21 mouse cellular contexts compared by ENCODE assay signal in the genomic region with DNA sequence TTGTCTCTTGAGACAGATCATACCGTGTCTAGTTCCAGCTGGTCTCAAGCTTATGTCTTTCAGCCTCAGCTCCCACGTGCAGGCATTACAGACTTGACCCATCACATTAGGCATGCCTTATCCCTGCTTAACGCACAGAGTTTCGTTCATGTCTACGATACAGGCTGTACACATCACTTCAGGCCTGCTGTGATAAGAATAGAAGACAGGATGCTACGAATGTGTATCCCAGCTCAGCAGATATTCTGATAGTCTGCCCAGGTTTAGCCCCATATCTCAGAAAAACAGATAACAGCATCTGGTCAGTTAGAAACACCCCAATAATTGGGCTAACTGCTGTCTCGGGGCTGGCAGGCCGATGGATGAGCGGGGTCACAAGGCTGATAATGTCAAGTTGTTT. TPM values are rescaled to one million over a fixed set of nuclear protein-coding genes. Genes with fewer than 3 reads are reported as not detected.
DNase-seq lines count a peak whose midpoint lies in the region; ATAC-seq lines count a peak whose summit lies in the region.
"Had no signal": no experiment of that assay in that cellular context is flagged by ENCODE, and none has a peak within 500 bp of the region (broad histone marks: within the 10 kb centered on the region; RNA-seq: fewer than 3 reads in every experiment).

No protein-coding gene starts in this region.

- peaks cover 75% of the 10 kb centered on the region for H3K4me1 ChIP-seq in megakaryocyte, embryonic 14.5 days
- peaks cover 36% of the 10 kb centered on the region for H3K4me1 ChIP-seq in liver, embryonic 12.5 days
- H3K4me1 ChIP-seq in liver, embryonic 16.5 days (ENCODE audit: control insufficient read depth, low read depth, low read length), result no peaks in the 10 kb centered on the region; the same call in 1 of the 2 replicates
- peaks cover 27% of the 10 kb centered on the region for H3K4me1 ChIP-seq in stomach, embryonic 16.5 days (ENCODE audit: control insufficient read depth, insufficient read depth, low read length)

- DNase-seq in embryo, embryonic 10 days (ENCODE audit: low spot score), result no peak
- DNase-seq in right cerebral cortex, postnatal 25 days, result no peak
- DNase-seq: adrenal gland, postnatal 25 days; cerebellum, adult 2 months; embryo, embryonic 11 days; gastrocnemius, postnatal 36 days; heart, adult 18-20 months; heart, postnatal 10 days; heart, postnatal 4 days had no signal

- H3K27me3 ChIP-seq in megakaryocyte, embryonic 14.5 days (replicated peaks), result no peaks in the 10 kb centered on the region
- 0 out of 2 replicates have a peak, but pooled peaks cover 5% of the 10 kb centered on the region for H3K27me3 ChIP-seq in liver, embryonic 12.5 days (replicated peaks)
- no peaks in the 10 kb centered on the region for H3K27me3 ChIP-seq in liver, embryonic 16.5 days (ENCODE audit: control insufficient read depth, insufficient read depth, low read depth, low read length)
- no peaks in the 10 kb centered on the region for H3K27me3 ChIP-seq in stomach, embryonic 16.5 days (ENCODE audit: control insufficient read depth, insufficient read depth, low read length)
- H3K27me3 ChIP-seq: embryonic facial prominence, embryonic 15.5 days; hindbrain, embryonic 12.5 days had no signal

- WGBS in liver, embryonic 12.5 days (ENCODE audit: insufficient replicate concordance), result 23% methylated on average over 9 of the region's 9 CpGs
- 18% methylated on average over 9 of the region's 9 CpGs for WGBS in liver, embryonic 16.5 days (ENCODE audit: insufficient replicate concordance)
- 61% methylated on average over 9 of the region's 9 CpGs for WGBS in stomach, embryonic 16.5 days

- H3K9me3 ChIP-seq in megakaryocyte, embryonic 14.5 days, result no peaks in the 10 kb centered on the region
- H3K9me3 ChIP-seq in liver, embryonic 12.5 days (replicated peaks), result no peaks in the 10 kb centered on the region
- H3K9me3 ChIP-seq in liver, embryonic 16.5 days (replicated peaks; ENCODE audit: control insufficient read depth, low read length), result no peaks in the 10 kb centered on the region
- no peaks in the 10 kb centered on the region for H3K9me3 ChIP-seq in stomach, embryonic 16.5 days (replicated peaks; ENCODE audit: control insufficient read depth, low read length)
- H3K9me3 ChIP-seq: embryonic facial prominence, embryonic 15.5 days; forebrain, embryonic 10.5 days; heart, embryonic 10.5 days; hindbrain, embryonic 12.5 days had no signal

- H3K36me3 ChIP-seq in megakaryocyte, embryonic 14.5 days (replicated peaks; ENCODE audit: low read length), result no peaks in the 10 kb centered on the region
- no peaks in the 10 kb centered on the region for H3K36me3 ChIP-seq in liver, embryonic 12.5 days
- no peaks in the 10 kb centered on the region for H3K36me3 ChIP-seq in liver, embryonic 16.5 days (ENCODE audit: control insufficient read depth, insufficient read depth)
- H3K36me3 ChIP-seq in stomach, embryonic 16.5 days (ENCODE audit: control insufficient read depth, insufficient read depth, low read length), result no peaks in the 10 kb centered on the region
- H3K36me3 ChIP-seq: embryonic facial prominence, embryonic 15.5 days; forebrain, embryonic 10.5 days; heart, embryonic 10.5 days; hindbrain, embryonic 12.5 days had no signal

- peak overlapping the region; percentile 11 for H3K4me3 ChIP-seq in megakaryocyte, embryonic 14.5 days (replicated peaks)
- H3K4me3 ChIP-seq in liver, embryonic 12.5 days, result no peak overlapping the region
- H3K4me3 ChIP-seq in liver, embryonic 16.5 days (ENCODE audit: low read depth, low read length), result no peak overlapping the region
- H3K4me3 ChIP-seq in stomach, embryonic 16.5 days (replicated peaks; ENCODE audit: low read length), result no peak overlapping the region
- H3K4me3 ChIP-seq: embryonic facial prominence, embryonic 15.5 days; erythroblast, embryonic 14.5 days; forebrain, embryonic 10.5 days; heart, embryonic 10.5 days; hindbrain, embryonic 12.5 days had no signal

- ATAC-seq in megakaryocyte, adult 5-6 weeks (ENCODE audit: poor library complexity, severe bottlenecking), result no peak
- peak; percentile 60 for ATAC-seq in liver, embryonic 12.5 days
- ATAC-seq in liver, embryonic 16.5 days (ENCODE audit: low read depth), result peak; percentile 62
- ATAC-seq in stomach, embryonic 16.5 days (ENCODE audit: insufficient read depth, low FRiP score), result no peak
- ATAC-seq in granulocyte monocyte progenitor cell, adult 5-6 weeks (replicated peaks; ENCODE audit: poor library complexity, severe bottlenecking), result no peak
- ATAC-seq: forebrain, embryonic 14.5 days had no signal

- H3K4me2 ChIP-seq in liver, embryonic 12.5 days, result no peak overlapping the region
- no peak overlapping the region for H3K4me2 ChIP-seq in liver, embryonic 16.5 days (ENCODE audit: low read depth, low read length)
- no peak overlapping the region for H3K4me2 ChIP-seq in stomach, embryonic 16.5 days (ENCODE audit: low read depth, low read length)
- H3K4me2 ChIP-seq: embryonic facial prominence, embryonic 15.5 days; hindbrain, embryonic 12.5 days had no signal

- no peak overlapping the region for H3K27ac ChIP-seq in liver, embryonic 12.5 days
- H3K27ac ChIP-seq in liver, embryonic 16.5 days (ENCODE audit: low read length), result no peak overlapping the region
- H3K27ac ChIP-seq in stomach, embryonic 16.5 days (ENCODE audit: low read length), result peak overlapping the region; percentile 64; the same call in 1 of the 2 replicates
- H3K27ac ChIP-seq: embryonic facial prominence, embryonic 15.5 days; forebrain, embryonic 10.5 days; heart, embryonic 10.5 days; hindbrain, embryonic 12.5 days had no signal

- no peak overlapping the region for H3K9ac ChIP-seq in liver, embryonic 12.5 days
- no peak overlapping the region for H3K9ac ChIP-seq in liver, embryonic 16.5 days (ENCODE audit: low read depth, low read length)
- H3K9ac ChIP-seq in stomach, embryonic 16.5 days (ENCODE audit: low read length), result no peak overlapping the region
- H3K9ac ChIP-seq: embryonic facial prominence, embryonic 15.5 days; hindbrain, embryonic 12.5 days had no signal

RNA-seq across cellular contexts. Expression of a gene that starts 23.4 kb away (rescaled TPM):
- polyA plus RNA-seq in megakaryocyte, embryonic 14.5 days (2012; ENCODE audit: insufficient read depth, low replicate concordance), result 36.8 and 40.6 TPM in 2 replicates
- 11.5 and 12.9 TPM in 2 replicates for total RNA-seq in megakaryocyte, adult 5-6 weeks (2015)
- 10.9 and 13.6 TPM in 2 replicates for total RNA-seq in megakaryocyte, adult 5-6 weeks (2017)
- polyA plus RNA-seq in liver, embryonic 12.5 days (2016; fragmentation: Nextera tagmentation; extraction: Ambion mirVana), result 4.0 and 4.3 TPM in 2 replicates
- 1.2 and 1.4 TPM in 2 replicates for polyA plus RNA-seq in liver, embryonic 16.5 days (2015; fragmentation: Nextera tagmentation; extraction: Ambion mirVana)
- polyA plus RNA-seq in stomach, embryonic 16.5 days (2015; fragmentation: Nextera tagmentation; extraction: Ambion mirVana), result 6.0 and 7.2 TPM in 2 replicates
- total RNA-seq in granulocyte monocyte progenitor cell, adult 5-6 weeks (2014; fragmentation: Nextera tagmentation), result 18.7 and 19.6 TPM in 2 replicates
- 9.6 and 13.3 TPM in 2 replicates for total RNA-seq in granulocyte monocyte progenitor cell, adult 5-6 weeks (2017)

RNA-seq across cellular contexts. Expression of a gene that starts 43.7 kb away (rescaled TPM):
- polyA plus RNA-seq in megakaryocyte, embryonic 14.5 days (2012; ENCODE audit: insufficient read depth, low replicate concordance), result 36.6 and 38.6 TPM in 2 replicates
- total RNA-seq in megakaryocyte, adult 5-6 weeks (2015), result 14.0 and 17.3 TPM in 2 replicates
- total RNA-seq in megakaryocyte, adult 5-6 weeks (2017), result 13.6 and 18.9 TPM in 2 replicates
- 20.9 and 21.3 TPM in 2 replicates for polyA plus RNA-seq in liver, embryonic 12.5 days (2016; fragmentation: Nextera tagmentation; extraction: Ambion mirVana)
- 32.2 and 37.0 TPM in 2 replicates for polyA plus RNA-seq in liver, embryonic 16.5 days (2015; fragmentation: Nextera tagmentation; extraction: Ambion mirVana)
- 17.4 and 20.7 TPM in 2 replicates for polyA plus RNA-seq in stomach, embryonic 16.5 days (2015; fragmentation: Nextera tagmentation; extraction: Ambion mirVana)
- total RNA-seq in granulocyte monocyte progenitor cell, adult 5-6 weeks (2014; fragmentation: Nextera tagmentation), result 25.5 and 27.9 TPM in 2 replicates
- 19.6 and 24.5 TPM in 2 replicates for total RNA-seq in granulocyte monocyte progenitor cell, adult 5-6 weeks (2017)

Comparison
In these comparisons a context has a peak if more than half of its experiments do, and no peak if none do; other contexts are left out.
1. ATAC-seq: peak in liver, embryonic 12.5 days (single experiment) and liver, embryonic 16.5 days (single experiment); none in megakaryocyte, adult 5-6 weeks (single experiment), stomach, embryonic 16.5 days (single experiment) and granulocyte monocyte progenitor cell, adult 5-6 weeks (single experiment).